14 mouse cellular contexts compared by ENCODE assay signal in genomic region chr17:13740796-13741195, GRCm38 (mm10). TPM values are rescaled to one million over a fixed set of nuclear protein-coding genes. Genes with fewer than 3 reads are reported as not detected.
A peak's percentile ranks its signal among the peaks of the same experiment; 100 is the strongest.
DNase-seq lines count a peak whose midpoint lies in the region; ATAC-seq lines count a peak whose summit lies in the region.
"Had no signal": no experiment of that assay in that cellular context is flagged by ENCODE, and none has a peak within 500 bp of the region (broad histone marks: within the 10 kb centered on the region; RNA-seq: fewer than 3 reads in every experiment).

No protein-coding gene starts in this region.

- no peak overlapping the region for H3K4me3 ChIP-seq in intestine, embryonic 15.5 days (replicated peaks)
- no peak overlapping the region for H3K4me3 ChIP-seq in intestine, embryonic 16.5 days (ENCODE audit: low read length)
- H3K4me3 ChIP-seq in limb, embryonic 10.5 days = no peak overlapping the region
- H3K4me3 ChIP-seq in forebrain, embryonic 14.5 days (ENCODE audit: low read depth, low read length) = no peak overlapping the region
- no peak overlapping the region for H3K4me3 ChIP-seq in forebrain, embryonic 16.5 days (replicated peaks; ENCODE audit: low read length)
- H3K4me3 ChIP-seq: liver, embryonic 12.5 days; neural tube, embryonic 13.5 days had no signal

- 29% methylated on average over 2 of the region's 2 CpGs for WGBS in intestine, embryonic 15.5 days
- WGBS in intestine, embryonic 16.5 days = 38% methylated on average over 2 of the region's 2 CpGs
- 55% methylated on average over 2 of the region's 2 CpGs for WGBS in limb, embryonic 10.5 days
- WGBS in forebrain, embryonic 14.5 days = 54% methylated on average over 2 of the region's 2 CpGs
- WGBS in forebrain, embryonic 16.5 days = 47% methylated on average over 2 of the region's 2 CpGs

- no peaks in the 10 kb centered on the region for H3K27me3 ChIP-seq in intestine, embryonic 15.5 days (replicated peaks)
- H3K27me3 ChIP-seq in intestine, embryonic 16.5 days (replicated peaks; ENCODE audit: control insufficient read depth, insufficient read depth, low read length) = no peaks in the 10 kb centered on the region
- H3K27me3 ChIP-seq in limb, embryonic 10.5 days (ENCODE audit: low read depth, poor library complexity, severe bottlenecking) = no peaks in the 10 kb centered on the region
- no peaks in the 10 kb centered on the region for H3K27me3 ChIP-seq in forebrain, embryonic 14.5 days (replicated peaks; ENCODE audit: control insufficient read depth, insufficient read depth, low read length)
- no peaks in the 10 kb centered on the region for H3K27me3 ChIP-seq in forebrain, embryonic 16.5 days (replicated peaks; ENCODE audit: control insufficient read depth, insufficient read depth, low read length)
- H3K27me3 ChIP-seq: neural tube, embryonic 13.5 days; Patski had no signal

- no peak overlapping the region for H3K4me2 ChIP-seq in intestine, embryonic 15.5 days (replicated peaks)
- no peak overlapping the region for H3K4me2 ChIP-seq in intestine, embryonic 16.5 days (ENCODE audit: low read depth, low read length)
- H3K4me2 ChIP-seq in forebrain, embryonic 14.5 days (ENCODE audit: low read length) = no peak overlapping the region
- no peak overlapping the region for H3K4me2 ChIP-seq in forebrain, embryonic 16.5 days (ENCODE audit: low read length)
- H3K4me2 ChIP-seq: liver, embryonic 12.5 days; neural tube, embryonic 13.5 days had no signal

- H3K9me3 ChIP-seq in intestine, embryonic 15.5 days = no peaks in the 10 kb centered on the region
- H3K9me3 ChIP-seq in intestine, embryonic 16.5 days (ENCODE audit: control insufficient read depth, low read length) = no peaks in the 10 kb centered on the region
- no peaks in the 10 kb centered on the region for H3K9me3 ChIP-seq in limb, embryonic 10.5 days (replicated peaks)
- no peaks in the 10 kb centered on the region for H3K9me3 ChIP-seq in forebrain, embryonic 14.5 days (replicated peaks; ENCODE audit: control insufficient read depth, low read length)
- H3K9me3 ChIP-seq in forebrain, embryonic 16.5 days (ENCODE audit: control insufficient read depth, low read length) = no peaks in the 10 kb centered on the region
- H3K9me3 ChIP-seq: liver, embryonic 12.5 days; neural tube, embryonic 13.5 days had no signal

- H3K27ac ChIP-seq in intestine, embryonic 15.5 days = peak overlapping the region; percentile 52
- no peak overlapping the region for H3K27ac ChIP-seq in intestine, embryonic 16.5 days (ENCODE audit: low read length)
- H3K27ac ChIP-seq in limb, embryonic 10.5 days = peak overlapping the region; percentile 67
- H3K27ac ChIP-seq in forebrain, embryonic 14.5 days (ENCODE audit: low read depth, low read length) = no peak overlapping the region
- no peak overlapping the region for H3K27ac ChIP-seq in forebrain, embryonic 16.5 days (ENCODE audit: low read length)
- H3K27ac ChIP-seq: liver, embryonic 12.5 days; neural tube, embryonic 13.5 days had no signal

- no peak overlapping the region for H3K9ac ChIP-seq in intestine, embryonic 15.5 days
- H3K9ac ChIP-seq in intestine, embryonic 16.5 days (ENCODE audit: low read depth, low read length) = no peak overlapping the region
- H3K9ac ChIP-seq in forebrain, embryonic 14.5 days (ENCODE audit: low read length) = no peak overlapping the region
- H3K9ac ChIP-seq in forebrain, embryonic 16.5 days (replicated peaks; ENCODE audit: low read depth, low read length) = no peak overlapping the region
- H3K9ac ChIP-seq: liver, embryonic 12.5 days; neural tube, embryonic 13.5 days had no signal

- DNase-seq in adrenal gland, adult 2 months = peak; percentile 0
- no peak for DNase-seq in adrenal gland, postnatal 36 days
- DNase-seq in A20 (ENCODE audit: low read depth, low spot score) = peak; percentile 24
- no peak for DNase-seq in limb, embryonic 10.5 days (ENCODE audit: low spot score)
- DNase-seq in forebrain, embryonic 14.5 days (ENCODE audit: low spot score) = no peak
- DNase-seq: cerebellum, adult 8-10 months; kidney, postnatal 10 days; retina, postnatal 1 day had no signal

- no peaks in the 10 kb centered on the region for H3K36me3 ChIP-seq in intestine, embryonic 15.5 days
- no peaks in the 10 kb centered on the region for H3K36me3 ChIP-seq in intestine, embryonic 16.5 days (ENCODE audit: control insufficient read depth, insufficient read depth, low read length)
- H3K36me3 ChIP-seq in limb, embryonic 10.5 days = no peaks in the 10 kb centered on the region
- H3K36me3 ChIP-seq in forebrain, embryonic 14.5 days (ENCODE audit: control insufficient read depth, insufficient read depth, low read length) = no peaks in the 10 kb centered on the region
- no peaks in the 10 kb centered on the region for H3K36me3 ChIP-seq in forebrain, embryonic 16.5 days (ENCODE audit: control insufficient read depth, insufficient read depth)
- H3K36me3 ChIP-seq: liver, embryonic 12.5 days; neural tube, embryonic 13.5 days had no signal

- no peak for ATAC-seq in intestine, embryonic 15.5 days
- ATAC-seq in intestine, embryonic 16.5 days = no peak
- ATAC-seq in forebrain, embryonic 14.5 days = no peak
- no peak for ATAC-seq in forebrain, embryonic 16.5 days
- ATAC-seq: liver, embryonic 12.5 days; Patski had no signal

- H3K4me1 ChIP-seq in intestine, embryonic 15.5 days (replicated peaks) = peaks cover 28% of the 10 kb centered on the region
- peaks cover 23% of the 10 kb centered on the region for H3K4me1 ChIP-seq in intestine, embryonic 16.5 days (ENCODE audit: control insufficient read depth, insufficient read depth, low read length)
- peaks cover 49% of the 10 kb centered on the region for H3K4me1 ChIP-seq in limb, embryonic 10.5 days
- H3K4me1 ChIP-seq in forebrain, embryonic 14.5 days (ENCODE audit: control insufficient read depth, insufficient read depth, low read length) = peaks cover 13% of the 10 kb centered on the region; the same call in 1 of the 2 replicates
- peaks cover 10% of the 10 kb centered on the region for H3K4me1 ChIP-seq in forebrain, embryonic 16.5 days (replicated peaks; ENCODE audit: control insufficient read depth, insufficient read depth, low read length)

RNA-seq across cellular contexts. Expression of gene Afdn, which starts 19.5 kb away (rescaled TPM):
- total RNA-seq in adrenal gland, adult 2 months (2021) = 10 to 100 TPM; 67.6 to 84.8 TPM
- polyA plus RNA-seq in adrenal gland, adult 2 months (2012; rRNA removed) = 18.9 and 19.5 TPM in 2 replicates
- 100 to 1,000 TPM in 1 of 2 experiments, 10 to 100 TPM in 1; 67.3 to 109 TPM for total RNA-seq in adrenal gland, postnatal 36 days (2021)
- polyA plus RNA-seq in intestine, embryonic 15.5 days (2015; fragmentation: Nextera tagmentation; extraction: Ambion mirVana) = 76.6 and 84.9 TPM in 2 replicates
- 29.3 and 39.5 TPM in 2 replicates for polyA plus RNA-seq in intestine, embryonic 16.5 days (2015; fragmentation: Nextera tagmentation; extraction: Ambion mirVana)
- polyA plus RNA-seq in limb, embryonic 10.5 days (2016; fragmentation: Nextera tagmentation; extraction: Ambion mirVana) = 65.6 and 70.2 TPM in 2 replicates
- polyA plus RNA-seq in forebrain, embryonic 14.5 days (2014; fragmentation: Nextera tagmentation; extraction: Ambion mirVana) = 107 and 129 TPM in 2 replicates
- polyA plus RNA-seq in forebrain, embryonic 16.5 days (2015; fragmentation: Nextera tagmentation; extraction: Ambion mirVana) = 142 and 146 TPM in 2 replicates

RNA-seq across cellular contexts. Expression of gene Tcte2, which starts 20.8 kb away (rescaled TPM):
- total RNA-seq in adrenal gland, adult 2 months (2021) = 1 to 10 TPM; 3.4 to 5.7 TPM
- 0.90 and 1.9 TPM in 2 replicates for polyA plus RNA-seq in adrenal gland, adult 2 months (2012; rRNA removed)
- total RNA-seq in adrenal gland, postnatal 36 days (2021) = 1 to 10 TPM; 3.0 to 5.5 TPM
- polyA plus RNA-seq in intestine, embryonic 15.5 days (2015; fragmentation: Nextera tagmentation; extraction: Ambion mirVana) = 3.9 and 6.0 TPM in 2 replicates
- 4.0 and 4.1 TPM in 2 replicates for polyA plus RNA-seq in intestine, embryonic 16.5 days (2015; fragmentation: Nextera tagmentation; extraction: Ambion mirVana)
- 2.6 and 3.3 TPM in 2 replicates for polyA plus RNA-seq in limb, embryonic 10.5 days (2016; fragmentation: Nextera tagmentation; extraction: Ambion mirVana)
- polyA plus RNA-seq in forebrain, embryonic 14.5 days (2014; fragmentation: Nextera tagmentation; extraction: Ambion mirVana) = 16.9 and 21.1 TPM in 2 replicates
- polyA plus RNA-seq in forebrain, embryonic 16.5 days (2015; fragmentation: Nextera tagmentation; extraction: Ambion mirVana) = 22.9 TPM in 2 replicates

Comparison
In these comparisons a context has a peak if more than half of its experiments do, and no peak if none do; other contexts are left out.
1. DNase-seq: peak in adrenal gland, adult 2 months (single experiment) and A20 (single experiment); none in adrenal gland, postnatal 36 days (0 of 2), limb, embryonic 10.5 days (single experiment) and forebrain, embryonic 14.5 days (single experiment).
2. H3K27ac ChIP-seq: peak in intestine, embryonic 15.5 days (single experiment) and limb, embryonic 10.5 days (single experiment); none in intestine, embryonic 16.5 days (single experiment), forebrain, embryonic 14.5 days (single experiment) and forebrain, embryonic 16.5 days (single experiment).